Mouse (Mus musculus): ENCODE data around the gene Gm17334.

DNA sequence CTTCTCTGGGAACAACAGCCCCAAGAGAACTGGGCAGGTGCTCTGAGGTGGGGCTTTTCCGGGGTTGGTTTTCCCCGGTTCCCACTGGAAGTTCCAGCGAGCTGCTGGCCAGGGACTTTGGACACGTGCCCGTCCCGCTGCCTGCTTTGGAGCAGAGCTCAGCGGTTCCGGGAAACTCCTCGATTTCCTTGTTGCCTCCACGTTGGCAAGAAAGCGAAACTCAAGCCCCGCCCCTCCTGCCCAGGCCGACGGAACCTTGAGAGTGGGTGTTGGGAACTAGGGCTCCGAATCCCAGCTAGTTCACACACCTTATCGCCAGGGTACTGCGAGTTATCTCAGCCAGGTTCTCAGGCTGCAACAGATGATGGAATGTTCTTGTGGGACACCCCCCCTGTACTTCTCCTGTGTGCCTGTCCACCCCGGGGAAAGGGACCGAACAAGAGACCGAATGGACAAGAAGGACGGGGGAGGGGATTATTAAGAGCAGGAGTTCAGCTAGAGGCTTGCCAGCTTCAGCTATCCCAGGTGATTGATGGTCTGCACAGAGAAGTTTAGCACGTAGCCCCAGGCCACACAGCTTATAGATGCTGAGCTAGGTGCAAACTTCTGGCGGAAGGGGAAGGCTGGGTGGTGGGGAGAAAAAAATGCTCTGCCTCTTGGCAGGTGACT, 10.0 kb downstream of the Gm17334 start:
- no peak for TF ChIP-seq CTCF (IDR thresholded peaks at IDR 0.05; ENCODE audit: borderline replicate concordance, extremely low read depth, insufficient read depth, insufficient read length)
- TF ChIP-seq POLR2A (IDR thresholded peaks at IDR 0.05; ENCODE audit: borderline replicate concordance, extremely low read depth, insufficient read depth, insufficient read length, poor library complexity, severe bottlenecking), result no peak
